Mouse (Mus musculus): ENCODE measurements around the gene 1700029F12Rik. TPM values are rescaled to one million over a fixed set of nuclear protein-coding genes. Genes with fewer than 3 reads are reported as not detected.
"Not testable (repeated sequence)": the region's sequence is repeated elsewhere in the genome, so short reads cannot be mapped to it uniquely, and the experiment has no call there.

The 1700029F12Rik gene
- polyA plus RNA-seq, 1 experiment from 2014 or later = not detected

GRCm38 (mm10) chr13:97064844-97065621 lies 30.9 kb upstream of the 1700029F12Rik start:
- not testable (repeated sequence) for H3K9me3 ChIP-seq; H3K4me1 ChIP-seq; ATAC-seq (ENCODE audit: insufficient number of reproducible peaks, insufficient read depth, low FRiP score, low TSS enrichment); H3K27ac ChIP-seq; H3K4me3 ChIP-seq; H3K9ac ChIP-seq; H3K36me3 ChIP-seq
- WGBS = 43% methylated on average over 18 of the region's 18 CpGs
- H3K4me2 ChIP-seq (replicated peaks) = peak overlapping the region; percentile 13; the same call in 1 of the 2 replicates
- H3K27me3 ChIP-seq = peaks cover 14% of the 10 kb centered on the region

- peak overlapping the region; percentile 13; the same call in 1 of the 2 replicates for H3K4me2 ChIP-seq (replicated peaks)
- no peaks in the 10 kb centered on the region for H3K36me3 ChIP-seq
- H3K27ac ChIP-seq = no peak overlapping the region
- ATAC-seq (ENCODE audit: insufficient number of reproducible peaks, insufficient read depth, low FRiP score, low TSS enrichment) = no peak
- WGBS = 44% methylated on average over 3 of the region's 3 CpGs
- 0 out of 2 replicates have a peak overlapping the region, but pooled peaks have one; percentile 11 for H3K9ac ChIP-seq
- 0 out of 2 replicates have a peak, but pooled peaks cover 5% of the 10 kb centered on the region for H3K4me1 ChIP-seq
- no peak overlapping the region for H3K4me3 ChIP-seq
- no peaks in the 10 kb centered on the region for H3K9me3 ChIP-seq
- H3K27me3 ChIP-seq = peaks cover 14% of the 10 kb centered on the region
These were observed 30.3 kb upstream of the 1700029F12Rik start for GRCm38 (mm10) chr13:97064413-97064812.

GRCm38 (mm10) chr13:97063431-97063830 lies 29.3 kb upstream of the 1700029F12Rik start:
- H3K9me3 ChIP-seq = no peaks in the 10 kb centered on the region
- no peak overlapping the region for H3K4me3 ChIP-seq
- 74% methylated on average over 2 of the region's 2 CpGs for WGBS
- H3K27me3 ChIP-seq = peaks cover 14% of the 10 kb centered on the region
- no peak overlapping the region for H3K27ac ChIP-seq
- H3K4me2 ChIP-seq (replicated peaks) = no peak overlapping the region
- 0 out of 2 replicates have a peak, but pooled peaks cover 5% of the 10 kb centered on the region for H3K4me1 ChIP-seq
- ATAC-seq (ENCODE audit: insufficient number of reproducible peaks, insufficient read depth, low FRiP score, low TSS enrichment) = no peak
- H3K9ac ChIP-seq = no peak overlapping the region
- no peaks in the 10 kb centered on the region for H3K36me3 ChIP-seq

DNA sequence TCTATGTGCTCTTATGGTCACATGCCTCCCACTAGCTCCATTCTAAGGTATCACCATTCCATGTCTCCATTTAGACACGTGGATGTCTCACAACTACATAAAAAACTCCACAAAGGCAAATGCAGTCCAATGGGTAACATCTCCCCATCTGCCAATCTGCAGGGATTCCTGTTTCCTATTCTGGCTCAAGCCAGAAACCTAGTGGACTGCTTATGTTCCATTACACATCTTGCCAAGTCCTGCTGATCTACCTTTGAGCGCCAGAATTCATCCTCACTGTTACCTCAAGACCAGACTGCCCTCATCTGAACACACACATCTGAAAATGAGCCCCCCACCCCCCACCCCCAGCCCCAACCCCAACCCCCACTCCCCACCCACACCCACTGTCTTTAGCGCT lies 28.0 kb upstream of the 1700029F12Rik start:
- H3K27ac ChIP-seq = no peak overlapping the region
- H3K36me3 ChIP-seq = no peaks in the 10 kb centered on the region
- H3K4me2 ChIP-seq (replicated peaks) = no peak overlapping the region
- ATAC-seq (ENCODE audit: insufficient number of reproducible peaks, insufficient read depth, low FRiP score, low TSS enrichment) = no peak
- H3K27me3 ChIP-seq = peaks cover 10% of the 10 kb centered on the region
- peaks cover 8% of the 10 kb centered on the region; the same call in 1 of the 2 replicates for H3K4me1 ChIP-seq
- no peak overlapping the region for H3K4me3 ChIP-seq
- 93% methylated on average over 3 of the region's 3 CpGs for WGBS
- no peak overlapping the region for H3K9ac ChIP-seq
- H3K9me3 ChIP-seq = no peaks in the 10 kb centered on the region

DNA sequence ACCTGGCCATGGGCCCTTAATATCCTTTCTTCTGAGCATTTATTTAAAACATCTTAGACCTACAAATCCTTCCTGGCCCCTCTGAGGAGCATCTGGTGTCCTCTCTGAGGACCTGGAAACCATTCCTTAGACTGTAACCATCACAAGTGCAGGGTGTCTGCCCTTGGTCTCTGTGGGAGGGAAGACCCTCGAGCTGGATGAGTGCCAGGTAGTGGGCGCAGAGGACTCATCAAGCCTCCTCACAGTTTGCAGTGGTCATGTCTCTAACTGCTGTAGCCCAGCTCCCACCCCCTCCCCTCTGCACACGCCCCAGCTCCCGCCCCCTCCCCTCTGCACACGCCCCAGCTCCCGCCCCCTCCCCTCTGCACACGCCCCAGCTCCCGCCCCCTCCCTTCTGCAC lies 26.2 kb upstream of the 1700029F12Rik start:
- no peak for ATAC-seq (ENCODE audit: insufficient number of reproducible peaks, insufficient read depth, low FRiP score, low TSS enrichment)
- Histone ChIP-seq H3K27me3 (0 out of 2 replicates have a peak, but pooled peaks cover 4% of the 10 kb centered on the region), H3K4me3 (no peak overlapping the region), H3K36me3 (no peaks in the 10 kb centered on the region), H3K4me1 (peaks cover 8% of the 10 kb centered on the region; the same call in 1 of the 2 replicates), H3K27ac (no peak overlapping the region), H3K9me3 (no peaks in the 10 kb centered on the region), H3K4me2 (replicated peaks) (no peak overlapping the region), H3K9ac (no peak overlapping the region)
- 72% methylated on average over 2 of the region's 8 CpGs for WGBS

DNA sequence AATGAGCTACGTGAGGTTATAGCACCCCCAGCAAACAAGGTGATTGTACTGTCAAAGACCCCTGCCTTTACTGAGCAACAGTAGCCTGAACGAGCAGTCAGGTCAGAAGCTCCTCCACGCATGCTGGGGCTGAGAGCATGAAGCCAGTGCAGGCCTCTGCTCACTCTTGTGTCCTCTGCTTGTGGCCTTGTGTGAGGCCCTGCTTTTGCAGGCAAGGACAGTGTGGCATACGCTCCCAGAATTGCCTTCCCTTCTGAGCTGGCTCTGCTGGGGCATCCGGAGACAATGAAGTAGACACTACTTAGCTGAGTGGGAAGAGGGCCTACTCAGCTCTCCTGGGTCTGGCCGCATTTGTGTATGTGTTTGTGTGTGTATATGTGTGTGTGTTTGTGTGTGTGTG lies 25.6 kb upstream of the 1700029F12Rik start:
- no peak overlapping the region for H3K4me3 ChIP-seq
- H3K9ac ChIP-seq = no peak overlapping the region
- H3K27me3 ChIP-seq = 0 out of 2 replicates have a peak, but pooled peaks cover 4% of the 10 kb centered on the region
- WGBS = 91% methylated on average over 6 of the region's 6 CpGs
- H3K36me3 ChIP-seq = no peaks in the 10 kb centered on the region
- no peak overlapping the region for H3K4me2 ChIP-seq (replicated peaks)
- ATAC-seq (ENCODE audit: insufficient number of reproducible peaks, insufficient read depth, low FRiP score, low TSS enrichment) = no peak
- peaks cover 8% of the 10 kb centered on the region; the same call in 1 of the 2 replicates for H3K4me1 ChIP-seq
- H3K27ac ChIP-seq = no peak overlapping the region
- no peaks in the 10 kb centered on the region for H3K9me3 ChIP-seq

DNA sequence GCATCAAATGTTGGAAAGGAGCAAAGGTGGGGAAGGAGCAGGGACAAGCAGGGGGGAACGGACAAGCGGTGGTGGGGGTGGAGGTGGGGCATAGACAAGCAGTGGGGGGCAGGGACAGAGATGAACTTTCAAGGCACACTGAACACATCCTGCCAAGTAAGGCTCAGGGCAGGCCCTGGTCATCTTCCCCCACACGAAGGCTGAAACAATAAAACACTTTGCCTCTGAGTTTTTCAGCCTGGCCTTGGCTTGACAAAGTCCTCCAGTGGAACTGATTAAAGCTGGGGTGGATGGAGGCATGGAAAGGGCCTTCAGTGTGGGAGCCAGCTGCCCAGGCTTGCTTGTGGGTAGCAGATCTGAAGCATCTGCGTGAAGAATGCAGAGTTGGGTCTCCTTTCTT lies 23.7 kb upstream of the 1700029F12Rik start:
- no peaks in the 10 kb centered on the region for H3K9me3 ChIP-seq
- H3K27me3 ChIP-seq = 0 out of 2 replicates have a peak, but pooled peaks cover 4% of the 10 kb centered on the region
- peaks cover 4% of the 10 kb centered on the region; the same call in 1 of the 2 replicates for H3K4me1 ChIP-seq
- no peak for ATAC-seq (ENCODE audit: insufficient number of reproducible peaks, insufficient read depth, low FRiP score, low TSS enrichment)
- H3K4me2 ChIP-seq (replicated peaks) = no peak overlapping the region
- H3K27ac ChIP-seq = no peak overlapping the region
- H3K4me3 ChIP-seq = no peak overlapping the region
- H3K9ac ChIP-seq = no peak overlapping the region
- 40% methylated on average over 4 of the region's 4 CpGs for WGBS
- H3K36me3 ChIP-seq = no peaks in the 10 kb centered on the region

- H3K4me1 ChIP-seq = peaks cover 4% of the 10 kb centered on the region; the same call in 1 of the 2 replicates
- H3K4me2 ChIP-seq (replicated peaks) = no peak overlapping the region
- no peak for ATAC-seq (ENCODE audit: insufficient number of reproducible peaks, insufficient read depth, low FRiP score, low TSS enrichment)
- no peak overlapping the region for H3K9ac ChIP-seq
- 85% methylated on average over 8 of the region's 8 CpGs for WGBS
- no peaks in the 10 kb centered on the region for H3K27me3 ChIP-seq
- no peak overlapping the region for H3K4me3 ChIP-seq
- no peaks in the 10 kb centered on the region for H3K36me3 ChIP-seq
- H3K27ac ChIP-seq = no peak overlapping the region
- no peaks in the 10 kb centered on the region for H3K9me3 ChIP-seq
These were observed 19.7 kb upstream of the 1700029F12Rik start for GRCm38 (mm10) chr13:97053844-97054243.

DNA sequence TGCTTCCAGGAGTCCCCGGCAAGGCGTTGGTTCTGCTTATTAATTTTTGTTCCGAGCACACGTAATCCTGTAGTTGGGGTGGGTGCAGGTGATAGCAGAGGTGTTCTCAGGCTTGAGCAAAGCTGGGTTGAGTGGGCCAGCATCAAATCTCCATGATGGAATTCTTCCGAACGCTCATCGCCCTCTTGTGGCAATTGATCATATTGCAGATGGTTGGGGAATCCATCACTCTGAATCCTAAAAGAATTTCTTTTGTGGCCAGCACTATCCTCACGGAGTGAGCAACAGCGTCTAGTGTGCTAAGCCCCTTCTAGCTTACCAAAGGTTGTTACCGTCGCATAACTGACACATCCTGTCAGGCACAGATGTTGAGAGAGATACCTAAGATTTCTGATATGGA lies 18.5 kb upstream of the 1700029F12Rik start:
- Histone ChIP-seq H3K27ac (no peak overlapping the region), H3K4me2 (replicated peaks) (no peak overlapping the region), H3K4me3 (no peak overlapping the region), H3K27me3 (no peaks in the 10 kb centered on the region), H3K9ac (no peak overlapping the region), H3K36me3 (no peaks in the 10 kb centered on the region), H3K4me1 (peaks cover 4% of the 10 kb centered on the region; the same call in 1 of the 2 replicates), H3K9me3 (no peaks in the 10 kb centered on the region)
- ATAC-seq (ENCODE audit: insufficient number of reproducible peaks, insufficient read depth, low FRiP score, low TSS enrichment) = no peak
- 15% methylated on average over 11 of the region's 11 CpGs for WGBS

GRCm38 (mm10) chr13:97051158-97051557 lies 17.0 kb upstream of the 1700029F12Rik start:
- no peaks in the 10 kb centered on the region for H3K36me3 ChIP-seq
- WGBS = 81% methylated on average over 6 of the region's 6 CpGs
- H3K9ac ChIP-seq = no peak overlapping the region
- H3K4me3 ChIP-seq = no peak overlapping the region
- no peaks in the 10 kb centered on the region for H3K27me3 ChIP-seq
- H3K4me2 ChIP-seq (replicated peaks) = no peak overlapping the region
- H3K4me1 ChIP-seq = no peaks in the 10 kb centered on the region
- no peaks in the 10 kb centered on the region for H3K9me3 ChIP-seq
- no peak for ATAC-seq (ENCODE audit: insufficient number of reproducible peaks, insufficient read depth, low FRiP score, low TSS enrichment)
- H3K27ac ChIP-seq = no peak overlapping the region

DNA sequence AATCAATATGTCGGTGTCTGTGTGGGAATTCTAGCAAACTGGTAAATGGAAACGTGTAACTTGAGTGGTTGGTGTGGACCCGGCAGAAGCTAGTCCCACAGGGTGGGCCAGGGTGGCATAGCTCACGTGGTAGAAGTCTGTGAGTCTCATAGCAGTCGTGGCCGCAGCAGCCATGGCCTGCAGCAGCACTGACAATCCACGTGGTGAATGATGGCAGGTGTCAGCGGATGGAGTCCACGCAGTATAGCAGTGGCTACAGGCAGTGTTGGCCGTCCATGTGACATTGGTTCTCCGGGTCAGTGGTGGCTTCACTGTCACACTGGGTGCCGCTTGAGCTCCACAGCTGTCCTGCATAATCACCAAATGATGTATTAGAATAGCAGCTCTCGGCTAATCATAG lies 4.1 kb downstream of the 1700029F12Rik start:
- Histone ChIP-seq H3K4me2 (replicated peaks) (no peak overlapping the region), H3K9me3 (no peaks in the 10 kb centered on the region), H3K36me3 (no peaks in the 10 kb centered on the region), H3K27ac (no peak overlapping the region), H3K9ac (no peak overlapping the region), H3K4me3 (no peak overlapping the region), H3K27me3 (no peaks in the 10 kb centered on the region), H3K4me1 (no peaks in the 10 kb centered on the region)
- no peak for ATAC-seq (ENCODE audit: insufficient number of reproducible peaks, insufficient read depth, low FRiP score, low TSS enrichment)
- 89% methylated on average over 13 of the region's 13 CpGs for WGBS

DNA sequence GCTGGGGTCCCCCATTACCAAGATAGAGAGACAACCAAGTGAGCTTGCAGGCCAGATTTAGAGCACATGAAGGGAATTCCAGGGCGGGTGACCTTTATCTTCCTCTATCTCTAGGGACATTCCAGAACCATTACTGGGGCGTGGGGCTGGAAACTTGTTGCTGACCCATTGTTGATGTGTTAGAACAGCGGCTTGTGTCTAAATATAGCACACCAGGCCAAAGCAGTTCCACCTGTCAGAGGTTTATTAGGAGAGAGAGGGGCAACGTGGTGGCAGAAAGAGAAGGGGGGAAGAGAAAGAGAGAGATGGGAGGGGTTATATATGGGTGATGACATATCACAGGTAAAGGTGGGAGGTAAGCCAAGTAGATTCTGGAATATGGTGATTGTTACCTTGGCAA lies 12.3 kb downstream of the 1700029F12Rik start:
- Histone ChIP-seq H3K4me1 (no peaks in the 10 kb centered on the region), H3K4me3 (no peak overlapping the region), H3K9me3 (no peaks in the 10 kb centered on the region), H3K36me3 (no peaks in the 10 kb centered on the region), H3K27ac (no peak overlapping the region), H3K27me3 (no peaks in the 10 kb centered on the region), H3K9ac (no peak overlapping the region), H3K4me2 (replicated peaks) (no peak overlapping the region)
- 45% methylated on average over 4 of the region's 4 CpGs for WGBS
- no peak for ATAC-seq (ENCODE audit: insufficient number of reproducible peaks, insufficient read depth, low FRiP score, low TSS enrichment)
